Mouse (Mus musculus) CD4-positive, CD25-positive, alpha-beta regulatory T cell, adult 2 months (primary cell): ENCODE results near the gene Rad51ap1.

Experiments
- DNase-seq: peaks from one replicate; pipeline ENCODE4 v3.0.0-alpha.2; 2012; ENCODE audit warnings: low read depth, low spot score

Gene Rad51ap1

DNA sequence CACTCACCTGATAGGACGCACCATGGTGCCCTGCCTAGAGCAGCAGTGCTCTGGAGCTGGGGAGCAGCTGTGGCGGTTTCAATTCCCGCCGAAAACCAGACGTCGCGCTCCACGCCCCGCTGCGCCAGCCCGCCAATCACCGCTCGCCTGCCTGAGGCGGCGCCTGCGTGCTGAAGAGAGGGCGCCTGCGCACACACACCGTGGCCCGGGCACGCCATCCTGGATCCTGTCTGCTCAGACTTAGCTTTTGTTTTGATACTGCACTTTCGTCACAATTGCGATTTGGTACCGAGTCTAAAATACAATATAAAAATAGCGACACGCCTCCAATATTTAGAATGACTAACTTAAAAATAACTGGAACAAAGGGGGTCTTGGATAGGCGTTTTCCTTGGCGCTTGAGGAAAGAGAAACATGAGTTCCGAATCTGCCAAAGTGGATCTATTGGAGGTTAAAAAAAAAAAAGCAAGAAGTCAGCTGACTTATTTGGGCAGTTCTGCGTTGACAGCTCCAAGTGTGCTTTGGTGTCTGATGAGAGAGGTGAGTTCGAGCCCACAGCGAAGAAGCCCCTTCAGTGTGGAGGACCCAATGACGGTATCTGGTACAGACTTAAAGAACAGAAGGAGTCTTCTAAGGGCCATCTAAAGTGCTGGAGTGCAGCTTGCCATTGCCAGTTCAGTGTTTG is at the start of gene Rad51ap1, which contains the start of gene D6Wsu163e:
Rad51ap1 (minus strand) TSS at position 101 of the 685 bp plus-strand sequence.
D6Wsu163e (plus strand) TSS at position 476 of the 685 bp plus-strand sequence.
- peak; percentile 98 for DNase-seq

DNA sequence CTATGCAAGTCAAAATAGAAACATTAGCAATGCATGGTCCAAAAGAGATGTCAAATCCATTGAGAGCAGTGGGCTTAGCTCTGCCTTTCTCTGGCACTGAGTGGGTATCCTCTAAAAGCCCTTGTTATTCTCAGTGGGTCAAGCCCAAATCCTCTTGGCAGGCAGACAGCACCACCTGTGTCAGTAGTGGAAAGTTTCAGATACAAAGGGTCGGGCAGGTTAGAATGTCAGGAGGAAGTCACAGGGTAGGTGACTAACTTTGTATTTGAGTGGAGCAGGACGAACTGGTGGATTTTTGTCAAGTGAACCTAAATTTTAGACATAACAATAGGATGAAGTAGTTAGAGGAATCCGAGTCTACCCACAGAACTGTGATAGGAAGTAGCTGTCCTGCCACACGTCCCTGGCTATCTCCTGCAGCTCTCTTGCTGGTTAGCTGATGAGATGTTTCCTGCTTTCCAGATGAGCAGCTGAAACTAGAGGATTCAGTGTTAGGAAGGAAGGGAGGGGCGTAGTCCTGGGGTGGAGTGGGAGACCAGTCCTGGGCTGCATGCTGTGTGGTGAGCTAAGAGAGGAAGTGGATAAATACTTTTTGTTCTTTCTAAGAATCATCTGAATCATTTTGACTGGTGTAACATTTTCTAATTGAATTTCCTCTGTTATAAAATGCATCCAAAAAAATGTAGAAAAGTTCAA is 42.3 kb upstream of the Rad51ap1 start:
- no peak for DNase-seq

DNA sequence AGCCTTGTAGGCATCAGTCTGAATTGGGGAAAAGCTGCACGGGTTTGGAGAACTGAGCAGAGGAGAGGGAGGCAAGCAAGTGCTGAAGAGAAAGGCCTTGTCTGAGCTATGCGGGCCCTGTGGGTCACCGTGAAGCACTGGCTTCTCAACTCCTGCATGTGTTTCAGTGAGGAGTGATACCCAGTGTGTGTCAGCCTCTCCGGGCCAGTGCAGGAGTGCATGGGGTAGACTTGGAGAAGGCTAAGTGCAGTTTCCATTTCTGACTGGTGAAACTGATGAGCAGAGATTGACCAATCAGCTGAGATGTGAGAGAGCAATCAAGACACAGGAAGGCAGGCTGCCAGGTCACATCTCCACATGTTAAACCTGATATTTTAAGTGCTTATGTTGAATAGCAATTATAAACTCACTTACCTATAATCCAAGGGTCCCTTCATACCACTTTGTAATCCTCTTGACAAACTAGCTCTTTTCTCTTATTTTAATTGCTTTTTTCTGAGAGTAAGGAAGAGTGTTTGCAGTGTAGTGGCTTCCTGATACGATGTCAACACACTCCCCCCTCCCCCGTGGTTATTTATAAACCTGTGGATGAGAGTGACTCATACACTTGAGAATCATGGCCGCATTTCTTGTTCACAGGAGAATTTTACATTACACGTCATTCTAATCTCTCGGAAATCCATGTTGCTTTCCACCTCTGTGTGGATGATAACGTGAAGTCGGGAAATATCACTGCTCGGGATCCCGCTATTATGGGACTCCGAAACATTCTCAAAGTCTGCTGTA is 27.0 kb upstream of the Rad51ap1 start:
- DNase-seq: no peak

DNA sequence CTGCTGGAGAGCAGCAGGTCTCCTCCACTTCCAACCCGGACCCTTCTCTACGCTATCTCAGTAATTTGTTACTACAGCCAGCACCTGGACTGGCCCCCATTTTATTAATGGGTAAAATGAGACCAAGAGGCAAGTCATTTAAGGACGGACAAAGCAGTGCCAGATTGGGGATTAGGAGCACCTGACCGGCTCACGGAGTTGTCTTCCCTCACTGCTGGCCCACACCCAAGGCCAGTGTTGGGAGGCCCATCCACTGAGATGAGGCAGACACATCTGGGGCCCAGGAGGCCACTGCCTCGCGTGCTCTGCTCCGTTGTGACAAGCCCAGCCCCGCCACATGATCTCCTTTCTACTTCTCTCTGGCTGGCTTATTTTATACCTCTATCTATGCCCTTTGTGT is 24.0 kb upstream of the Rad51ap1 start:
- no peak for DNase-seq

DNA sequence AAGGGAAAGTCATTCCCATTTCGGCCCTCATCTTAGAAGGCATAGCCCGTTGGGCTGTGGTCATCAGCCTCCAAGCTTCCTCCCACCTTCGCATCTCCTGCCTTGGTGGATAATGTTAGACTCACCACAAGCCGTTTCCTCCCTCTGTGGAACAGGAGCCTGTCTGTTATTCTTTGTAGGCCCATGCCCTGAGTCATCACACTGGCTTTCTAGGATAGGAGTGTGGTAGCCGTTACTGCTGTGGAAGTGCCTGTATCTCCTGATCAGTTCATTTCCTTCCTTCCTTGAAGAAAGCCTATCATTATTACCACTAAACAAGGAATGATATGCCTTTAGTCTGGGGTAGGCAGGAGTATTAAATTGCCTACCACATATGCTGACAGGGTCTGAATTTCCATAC is 23.3 kb upstream of the Rad51ap1 start:
- no peak for DNase-seq

DNA sequence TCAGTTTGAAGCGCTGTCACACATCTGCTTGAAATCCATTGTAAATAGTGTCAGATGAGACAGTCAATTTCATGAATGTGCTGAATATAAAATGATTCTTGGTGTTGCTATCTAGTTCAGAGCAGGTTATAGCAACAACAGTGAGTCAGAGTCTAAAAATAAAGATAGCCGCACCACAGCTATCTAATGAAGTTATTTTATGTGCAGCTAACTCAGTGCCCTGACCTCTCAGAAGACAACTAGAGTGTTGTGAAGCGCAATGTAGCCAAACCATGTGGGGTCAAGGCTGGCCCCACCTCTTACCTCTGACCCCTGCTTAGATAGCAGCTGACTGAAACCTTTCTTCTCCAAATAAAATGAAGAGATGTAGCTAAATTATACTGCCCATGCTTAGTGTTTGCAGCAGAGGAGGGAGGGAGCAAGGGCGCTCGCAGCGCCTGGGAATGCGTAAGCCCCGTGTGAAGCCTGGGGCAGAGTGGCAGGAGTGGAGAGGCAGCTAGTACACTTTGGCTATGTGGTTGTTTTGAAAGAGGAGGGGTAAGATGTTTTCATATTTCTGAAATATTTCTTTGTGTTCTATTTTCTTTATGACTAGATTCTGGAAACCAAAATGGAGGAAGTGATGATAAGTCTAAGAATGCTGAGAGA is 22.1 kb upstream of the Rad51ap1 start:
- DNase-seq: no peak

DNA sequence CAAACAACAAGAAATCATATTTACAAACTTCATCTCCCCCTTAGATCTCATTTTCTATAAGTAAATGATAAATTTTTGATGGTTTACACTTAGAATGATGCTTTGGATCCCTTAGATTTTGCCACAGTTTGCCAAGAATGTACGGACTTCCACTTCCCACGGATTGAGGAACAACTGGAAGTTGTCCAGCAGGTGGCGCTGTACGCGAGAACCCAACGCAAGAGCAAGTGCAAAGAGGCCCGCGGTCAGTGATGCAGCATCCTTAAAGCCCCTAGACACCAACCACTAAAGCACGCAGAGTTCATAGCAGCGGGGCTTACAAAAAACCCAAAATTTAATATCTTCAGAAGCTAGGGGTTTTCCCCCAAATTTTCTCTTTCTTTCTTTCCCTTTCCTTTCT is 16.3 kb upstream of the Rad51ap1 start:
- DNase-seq: peak; percentile 87

DNA sequence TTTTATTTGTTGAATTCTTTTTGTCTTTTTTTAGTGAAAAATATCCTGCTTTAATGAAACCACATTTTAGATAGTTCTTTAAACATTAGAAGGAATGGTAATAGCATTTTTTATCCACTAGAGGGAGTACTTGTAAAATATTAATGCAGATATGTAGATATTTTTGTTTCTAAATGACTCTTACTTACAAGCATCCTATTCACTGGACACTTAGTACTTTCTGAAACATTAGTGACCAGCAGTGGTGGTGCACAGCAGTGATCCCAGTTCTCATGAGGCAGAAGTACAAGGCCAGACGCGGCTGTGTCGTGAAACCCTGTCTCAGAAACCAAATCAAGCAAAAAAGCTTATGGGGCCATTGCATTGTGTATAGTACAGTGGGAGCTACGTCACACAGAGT is 8.9 kb upstream of the Rad51ap1 start:
- peak; percentile 19 for DNase-seq

DNA sequence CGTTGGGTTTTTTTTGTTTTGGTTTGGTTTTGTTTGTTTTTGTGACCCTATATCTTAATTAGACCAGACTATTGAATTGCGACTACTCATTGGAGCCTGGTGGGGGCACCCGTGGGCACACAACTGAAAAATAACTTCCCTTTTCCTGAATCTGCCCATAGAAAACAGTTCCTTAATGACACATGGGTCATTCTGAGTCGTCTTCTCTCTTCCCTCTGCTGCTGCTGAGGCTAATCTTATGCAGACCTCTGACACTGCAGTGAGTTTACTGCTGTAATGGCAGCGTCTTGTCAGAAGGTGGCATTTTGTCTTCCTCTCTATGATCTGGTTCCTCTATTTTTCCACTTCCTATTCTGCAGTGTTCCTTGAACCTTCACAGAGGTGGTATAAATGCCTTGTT is 1.1 kb upstream of the Rad51ap1 start:
- DNase-seq: peak; percentile 51

DNA sequence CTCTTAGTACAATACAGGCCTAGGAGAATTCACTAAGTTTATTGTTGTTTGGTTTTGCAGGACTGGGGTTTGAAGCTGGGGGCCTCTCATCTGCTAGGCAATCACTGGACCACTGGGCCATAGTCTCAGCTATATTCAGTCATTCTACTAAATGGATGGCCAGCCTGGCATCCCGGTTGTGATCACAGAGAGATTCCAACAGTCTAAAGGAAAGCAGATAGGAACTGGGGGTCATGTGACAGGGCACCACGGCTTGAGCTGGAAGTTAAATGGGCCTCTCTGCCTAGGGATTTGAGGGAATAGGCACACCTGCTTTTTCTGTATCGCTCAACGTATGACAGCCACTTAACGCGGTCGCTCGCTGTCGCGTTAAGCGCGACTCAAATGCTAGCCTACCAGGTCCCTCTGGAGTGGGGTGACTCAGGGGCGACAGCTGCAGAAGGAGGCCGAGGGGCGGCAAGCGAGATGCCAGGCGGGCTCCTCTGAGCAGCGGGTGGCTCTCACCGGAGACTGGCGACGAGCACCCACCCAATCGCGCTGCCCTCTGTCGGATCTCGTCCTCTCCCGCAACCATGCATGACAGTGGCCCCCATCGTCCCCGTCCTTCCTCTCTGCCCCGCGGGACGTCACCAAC is 417 bp downstream of the Rad51ap1 start:
- no peak for DNase-seq

DNA sequence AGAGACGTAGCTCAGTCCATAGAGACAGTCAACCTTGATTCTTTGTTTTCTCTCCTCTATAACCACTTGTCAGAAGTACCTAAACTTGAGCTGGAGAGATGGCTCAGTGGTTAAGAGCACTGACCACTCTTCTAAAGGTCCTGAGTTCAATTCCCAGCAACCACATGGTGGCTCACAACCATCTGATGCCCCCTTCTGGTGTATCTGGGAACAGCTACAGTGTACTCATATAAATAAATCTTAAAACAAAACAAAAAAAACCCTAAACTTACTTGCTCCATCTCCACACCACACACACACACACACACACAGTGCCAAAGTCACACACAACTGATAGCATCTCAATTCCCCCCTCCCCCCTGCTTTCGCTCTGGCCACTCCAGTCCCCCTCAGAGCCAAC is 1.3 kb downstream of the Rad51ap1 start:
- peak; percentile 40 for DNase-seq

DNA sequence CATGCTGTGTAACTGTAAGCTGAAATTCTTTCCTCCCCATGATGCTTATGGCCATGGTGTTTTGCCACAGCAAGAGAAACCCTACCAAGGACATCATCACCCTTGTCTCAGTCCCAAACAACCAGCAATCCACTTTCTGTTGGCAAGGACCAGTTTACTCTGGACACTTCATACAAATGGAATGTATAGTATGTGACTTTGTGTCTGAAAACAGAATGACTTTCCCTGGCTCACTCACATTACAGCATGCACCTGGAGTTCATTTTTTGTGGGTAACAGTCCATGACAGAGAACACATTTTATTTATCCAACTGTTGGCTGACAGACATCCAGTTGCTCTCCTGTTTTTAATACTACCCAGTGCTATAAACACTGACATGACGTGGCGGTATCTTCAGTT is 6.5 kb downstream of the Rad51ap1 start:
- no peak for DNase-seq

DNA sequence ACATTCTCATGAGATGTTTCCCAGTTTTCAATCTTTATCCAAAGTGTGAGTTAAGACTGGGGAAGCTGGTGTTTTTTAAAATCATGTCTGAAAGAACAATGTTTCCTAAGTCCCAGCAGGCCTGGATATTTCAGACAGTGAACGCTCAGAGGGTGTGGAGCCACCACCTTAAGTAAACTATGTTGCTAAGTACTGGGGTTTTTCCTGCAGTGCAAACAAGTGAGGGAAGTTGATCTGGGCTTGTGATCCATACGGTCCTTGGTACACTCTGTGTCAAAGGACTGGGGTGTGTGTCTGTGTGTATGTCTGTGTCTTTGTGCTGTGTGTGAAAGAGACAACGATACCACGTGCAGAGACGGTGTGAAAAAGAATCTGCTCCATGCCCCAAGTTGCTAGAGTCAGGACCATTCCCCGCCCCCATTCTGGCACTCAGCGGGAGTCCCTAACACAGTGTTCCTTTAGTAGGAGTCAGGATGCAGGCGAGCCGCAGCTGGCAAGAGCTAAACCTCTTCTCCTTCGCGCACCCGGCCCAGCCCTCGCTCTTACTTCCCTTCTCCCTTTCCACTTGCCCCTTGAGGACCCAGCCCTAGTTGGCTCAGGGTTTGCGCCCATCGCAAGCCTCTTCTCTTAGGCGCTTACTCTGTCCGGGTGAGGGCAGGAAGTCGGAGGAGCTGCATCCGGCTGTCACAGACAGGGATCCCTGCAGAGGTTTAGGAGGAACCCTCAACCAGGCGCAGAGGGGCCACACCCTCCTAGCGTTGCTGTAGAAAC is 18.1 kb downstream of the Rad51ap1 start, which contains the start of gene Dyrk4:
Dyrk4 (minus strand) TSS at position 729 of the 771 bp plus-strand sequence.
- DNase-seq: peak; percentile 24

DNA sequence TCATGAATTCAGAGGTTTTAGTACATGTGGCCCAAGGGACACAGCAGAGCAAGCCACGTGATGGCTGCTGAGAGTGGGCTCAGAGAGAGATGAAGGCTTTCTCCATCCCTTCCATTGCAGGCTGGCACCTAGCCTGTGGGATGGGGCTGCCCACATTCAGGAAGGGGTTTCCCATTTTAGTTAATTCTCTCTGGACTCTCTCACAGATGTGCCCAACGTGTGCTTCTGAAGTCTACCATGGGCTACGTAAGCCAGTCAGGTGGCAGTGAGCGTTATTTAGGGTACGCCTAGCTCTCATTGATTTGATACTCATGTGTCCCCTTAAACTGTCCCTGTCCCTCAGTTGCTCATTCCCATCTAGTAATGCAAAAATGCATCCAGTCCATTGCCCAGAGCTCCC is 24.5 kb downstream of the Rad51ap1 start:
- no peak for DNase-seq

DNA sequence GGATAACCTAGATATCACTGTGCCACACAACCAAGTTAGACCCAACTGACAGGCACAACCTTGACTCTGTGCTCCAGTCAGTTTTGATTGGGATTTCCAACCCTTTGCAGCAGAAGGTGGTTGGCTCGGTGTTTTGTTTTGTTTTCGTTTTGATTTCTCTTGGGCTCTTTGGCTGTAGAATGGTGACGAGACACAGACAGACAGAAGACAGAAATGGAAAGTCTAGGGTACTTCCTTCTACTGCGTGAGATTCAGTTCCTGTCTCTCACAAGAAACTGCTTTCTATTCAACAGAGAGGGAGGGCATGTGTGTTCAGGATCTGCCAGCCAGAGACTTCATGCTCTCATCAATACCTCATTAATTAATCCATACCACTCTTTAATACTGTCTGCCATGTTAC is 28.7 kb downstream of the Rad51ap1 start:
- peak; percentile 37 for DNase-seq

DNA sequence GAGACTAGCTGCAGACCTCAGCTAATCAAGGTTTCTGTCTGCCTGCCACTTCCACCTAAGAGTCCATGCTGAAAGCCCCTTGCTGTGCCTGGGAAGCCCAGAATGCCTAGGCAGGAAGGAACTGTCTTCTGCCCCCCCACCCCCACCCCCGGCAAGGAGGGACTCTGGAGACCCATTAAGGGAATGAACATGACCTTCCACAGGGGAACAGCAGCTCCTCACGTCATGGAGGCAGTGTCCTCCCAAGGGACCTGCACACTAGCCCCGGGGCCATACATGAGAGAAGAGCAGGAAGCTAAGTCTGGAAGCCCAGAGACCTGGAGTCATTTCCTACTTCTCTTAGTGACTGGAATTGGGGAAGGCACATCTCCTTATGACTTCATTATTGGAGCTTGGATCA is 31.5 kb downstream of the Rad51ap1 start:
- DNase-seq: no peak

DNA sequence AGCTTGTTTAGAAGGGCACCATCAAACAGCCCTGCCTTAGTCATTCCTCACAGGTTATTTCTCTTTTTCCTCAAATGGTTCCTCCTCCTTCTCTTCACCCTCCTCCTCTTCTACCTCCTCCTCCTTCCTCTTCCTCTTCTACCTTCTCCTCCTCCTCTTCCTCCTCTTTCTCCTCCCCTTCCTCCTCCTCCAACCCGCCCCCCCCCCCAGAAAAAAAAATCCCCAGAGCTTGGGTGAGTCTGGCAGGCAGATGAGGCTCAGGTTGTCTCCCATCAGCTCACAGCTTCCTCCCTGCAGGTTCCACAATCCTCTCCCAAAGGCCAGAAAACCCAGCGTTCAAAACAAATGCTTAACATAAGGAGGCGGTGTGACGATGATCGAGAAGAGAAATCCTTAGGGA is 32.0 kb downstream of the Rad51ap1 start:
- DNase-seq: no peak

DNA sequence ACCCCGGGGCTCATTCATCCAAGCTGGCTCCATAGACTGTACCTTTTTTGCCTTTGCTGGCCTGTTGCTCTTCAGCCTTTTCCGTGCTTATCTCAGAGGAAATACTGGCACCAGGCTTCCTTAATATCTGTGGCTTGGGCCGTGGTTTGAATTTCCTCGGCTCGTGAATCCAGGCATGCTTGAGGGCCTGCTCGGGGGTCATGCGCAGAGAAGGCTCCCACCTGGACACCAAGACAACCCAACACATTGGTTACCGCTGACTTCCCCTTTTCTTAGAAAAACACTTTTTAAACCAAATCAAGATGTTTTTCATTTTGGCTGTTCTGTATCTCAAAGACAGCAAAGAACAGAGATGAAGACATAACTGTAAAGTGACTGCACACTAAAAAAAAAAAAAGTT is 62.3 kb downstream of the Rad51ap1 start:
- DNase-seq: no peak
